Mouse (Mus musculus): Measurements from ENCODE around the gene En2.

DNA sequence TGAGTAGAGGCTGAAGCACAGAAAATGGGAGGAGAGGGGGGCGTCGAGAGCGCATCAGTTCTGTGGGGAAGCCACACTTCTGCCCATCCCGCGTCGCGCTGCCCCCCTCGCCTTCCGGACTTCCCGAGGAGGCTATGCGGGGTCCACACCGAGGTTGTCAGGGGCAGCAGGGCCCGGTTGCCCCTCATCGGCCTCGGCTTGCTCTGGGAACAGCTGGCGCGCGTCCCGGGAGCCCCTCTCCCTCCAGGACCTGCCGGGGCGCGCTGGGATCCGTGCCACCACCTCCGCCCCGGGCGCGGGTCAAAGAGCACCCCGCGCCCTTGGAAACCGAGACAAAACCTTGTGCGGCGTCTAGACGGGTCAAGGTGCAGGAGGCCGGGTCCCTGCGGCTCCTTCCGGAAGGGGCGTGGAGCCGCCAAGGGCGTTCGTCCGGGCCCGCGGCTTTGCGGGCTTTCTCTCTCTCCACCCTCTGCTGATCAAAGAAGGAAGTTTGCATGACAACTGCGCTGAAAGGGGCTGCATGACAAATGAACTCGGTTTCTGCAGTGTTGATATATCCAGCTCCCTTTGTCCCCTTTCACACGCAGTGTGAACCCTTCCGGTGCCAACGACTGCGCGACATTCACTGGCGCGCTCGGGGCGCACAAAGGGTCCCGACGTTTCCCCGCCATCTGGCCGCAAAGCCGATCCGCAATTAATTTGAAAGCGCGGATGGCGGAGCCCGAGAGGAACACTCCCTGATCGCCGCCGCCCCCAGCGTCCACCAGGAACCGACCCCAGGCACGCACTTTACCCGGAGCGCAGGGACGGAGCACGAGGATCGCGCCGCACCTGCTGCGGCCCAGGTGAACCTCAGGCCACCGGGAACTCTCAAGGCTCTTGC is 44.3 kb downstream of the En2 start:
- TF ChIP-seq CTCF (IDR thresholded peaks at IDR 0.05; ENCODE audit: insufficient read depth, low read depth, low read length) = no peak
- no peak for TF ChIP-seq POLR2A (IDR thresholded peaks at IDR 0.05; ENCODE audit: insufficient read depth, low read depth, low read length)

All from olfactory bulb, adult 2 months (tissue).